Mouse (Mus musculus) midbrain, embryonic 12.5 days (tissue): Measurements from ENCODE around the gene Arhgef2. TPM values are rescaled to one million over a fixed set of nuclear protein-coding genes. Genes with fewer than 3 reads are reported as not detected.
"Not testable (repeated sequence)": the region's sequence is repeated elsewhere in the genome, so short reads cannot be mapped to it uniquely, and the experiment has no call there.

Experiments used
- ATAC-seq: fragments of 200-750 bp; cut with Nextera tagmentation; 2 replicates; pipeline ENCODE4 v1.8.0; 2017; ENCODE audit warnings: low read depth, moderate TSS enrichment, moderate library complexity; ENCODE audit not compliant: low FRiP score
- H3K27ac ChIP-seq: fragments of 300-500 bp; sonication (generic); replicated peaks from 2 replicates; pipeline ENCODE4 v1.5.1; 2016; ENCODE audit warnings: mild to moderate bottlenecking
- H3K27me3 ChIP-seq: fragments of 300-500 bp; sonication (generic); 2 replicates; pipeline ENCODE4 v1.6.1; 2016; ENCODE audit warnings: mild to moderate bottlenecking
- H3K36me3 ChIP-seq: fragments of 300-500 bp; sonication (generic); 2 replicates; pipeline ENCODE4 v1.6.1; 2016
- H3K4me1 ChIP-seq: fragments of 300-500 bp; sonication (generic); 2 replicates; pipeline ENCODE4 v1.6.1; 2016
- H3K4me2 ChIP-seq: fragments of 300-500 bp; sonication (generic); replicated peaks from 2 replicates; pipeline ENCODE4 v1.6.1; 2016; ENCODE audit warnings: mild to moderate bottlenecking, moderate library complexity
- H3K4me3 ChIP-seq: fragments of 300-500 bp; sonication (generic); 2 replicates; pipeline ENCODE4 v1.5.1; 2016; ENCODE audit warnings: mild to moderate bottlenecking
- H3K9ac ChIP-seq: fragments of 300-500 bp; sonication (generic); replicated peaks from 2 replicates; pipeline ENCODE4 v1.6.1; 2016; ENCODE audit warnings: mild to moderate bottlenecking, moderate library complexity
- H3K9me3 ChIP-seq: fragments of 300-500 bp; sonication (generic); 2 replicates; pipeline ENCODE4 v1.6.1; 2016; ENCODE audit warnings: mild to moderate bottlenecking
- WGBS: fragments of 180-500 bp; shearing (Covaris S2); methylation state at CpG from one replicate; pipeline ENCODE4 v1.1.7; 2016; 5-methylcytosine and 5-hydroxymethylcytosine counted together
- polyA plus RNA-seq: library from polyadenylated mRNA; unstranded; fragments of >200 nt; fragmentation: Nextera tagmentation; extraction: Ambion mirVana; gene quantifications from 2 replicates; pipeline ENCODE4 v1.2.1, GENCODE M21; 2016

The Arhgef2 gene
- polyA plus RNA-seq, 1 experiment from 2014 or later: 143 TPM

GRCm38 (mm10) chr3:88571856-88572255 lies 33.9 kb upstream of the Arhgef2 start:
- Histone ChIP-seq H3K9me3 (no peaks in the 10 kb centered on the region), H3K27me3 (no peaks in the 10 kb centered on the region), H3K4me2 (no peak overlapping the region), H3K36me3 (peaks cover 41% of the 10 kb centered on the region), H3K27ac (no peak overlapping the region), H3K4me1 (no peaks in the 10 kb centered on the region), H3K4me3 (no peak overlapping the region), H3K9ac (no peak overlapping the region)
- WGBS: 80% methylated on average over 1 of the region's 1 CpGs
- no peak for ATAC-seq

GRCm38 (mm10) chr3:88572835-88573234 lies 32.9 kb upstream of the Arhgef2 start:
- WGBS: 90% methylated on average over 2 of the region's 2 CpGs
- no peak for ATAC-seq
- Histone ChIP-seq H3K4me1 (no peaks in the 10 kb centered on the region), H3K9ac (no peak overlapping the region), H3K27me3 (no peaks in the 10 kb centered on the region), H3K4me3 (no peak overlapping the region), H3K9me3 (no peaks in the 10 kb centered on the region), H3K36me3 (peaks cover 31% of the 10 kb centered on the region), H3K4me2 (no peak overlapping the region), H3K27ac (no peak overlapping the region)

GRCm38 (mm10) chr3:88573810-88574209 lies 32.0 kb upstream of the Arhgef2 start:
- Histone ChIP-seq H3K27me3 (no peaks in the 10 kb centered on the region), H3K9ac (no peak overlapping the region), H3K4me1 (no peaks in the 10 kb centered on the region), H3K4me3 (no peak overlapping the region), H3K27ac (no peak overlapping the region), H3K4me2 (no peak overlapping the region), H3K9me3 (no peaks in the 10 kb centered on the region), H3K36me3 (peaks cover 21% of the 10 kb centered on the region)
- no peak for ATAC-seq
- 83% methylated on average over 2 of the region's 2 CpGs for WGBS

GRCm38 (mm10) chr3:88575540-88575939 lies 30.2 kb upstream of the Arhgef2 start, which contains the start of gene Ssr2:
Ssr2 (plus strand) TSS chr3:88575876.
- Histone ChIP-seq H3K27ac (no peak within 1 kb of the TSS), H3K9me3 (no peaks in the 10 kb centered on the region), H3K4me1 (peaks cover 9% of the 10 kb centered on the region), H3K9ac (no peak within 1 kb of the TSS), H3K36me3 (peaks cover 4% of the 10 kb centered on the region), H3K4me3 (no peak within 1 kb of the TSS), H3K27me3 (no peaks in the 10 kb centered on the region), H3K4me2 (no peak within 1 kb of the TSS)
- 89% methylated on average over 3 of the region's 3 CpGs for WGBS
- no peak for ATAC-seq

GRCm38 (mm10) chr3:88577846-88578245 lies 27.9 kb upstream of the Arhgef2 start:
- H3K27ac ChIP-seq, H3K4me2 ChIP-seq, H3K27me3 ChIP-seq, H3K9me3 ChIP-seq, ATAC-seq, H3K9ac ChIP-seq, H3K4me3 ChIP-seq: not testable (repeated sequence)
- peaks cover 19% of the 10 kb centered on the region for H3K36me3 ChIP-seq
- H3K4me1 ChIP-seq: peaks cover 16% of the 10 kb centered on the region
- 94% methylated on average over 5 of the region's 5 CpGs for WGBS

GRCm38 (mm10) chr3:88578498-88579424 lies 27.0 kb upstream of the Arhgef2 start:
- WGBS: 50% methylated on average over 8 of the region's 8 CpGs
- H3K9ac ChIP-seq: no peak overlapping the region
- peak; percentile 50; the same call in 1 of the 2 replicates for ATAC-seq

GRCm38 (mm10) chr3:88579454-88580117 lies 26.2 kb upstream of the Arhgef2 start:
- peak overlapping the region; percentile 91 for H3K9ac ChIP-seq
- ATAC-seq: peak; percentile 86
- H3K36me3 ChIP-seq: peaks cover 37% of the 10 kb centered on the region
- under 1% methylated on average over 34 of the region's 34 CpGs for WGBS
- peak overlapping the region; percentile 97 for H3K4me3 ChIP-seq
- peak overlapping the region; percentile 52 for H3K27ac ChIP-seq
- peaks cover 16% of the 10 kb centered on the region for H3K4me1 ChIP-seq
- H3K27me3 ChIP-seq: no peaks in the 10 kb centered on the region
- peak overlapping the region; percentile 93 for H3K4me2 ChIP-seq
- H3K9me3 ChIP-seq: no peaks in the 10 kb centered on the region

More at GRCm38 (mm10) chr3:88578498-88579424, 27.0 kb upstream of the Arhgef2 start:
- H3K9me3 ChIP-seq: no peaks in the 10 kb centered on the region
- no peak overlapping the region for H3K27ac ChIP-seq
- peak overlapping the region; percentile 97 for H3K4me3 ChIP-seq
- peaks cover 16% of the 10 kb centered on the region for H3K4me1 ChIP-seq
- peak overlapping the region; percentile 93 for H3K4me2 ChIP-seq
- H3K36me3 ChIP-seq: peaks cover 28% of the 10 kb centered on the region
- no peaks in the 10 kb centered on the region for H3K27me3 ChIP-seq

- Histone ChIP-seq H3K9me3 (no peaks in the 10 kb centered on the region), H3K27ac (no peak overlapping the region), H3K4me2 (no peak overlapping the region), H3K4me3 (no peak overlapping the region), H3K36me3 (peaks cover 71% of the 10 kb centered on the region), H3K27me3 (no peaks in the 10 kb centered on the region), H3K4me1 (peaks cover 5% of the 10 kb centered on the region), H3K9ac (no peak overlapping the region)
- ATAC-seq: no peak
- 95% methylated on average over 6 of the region's 6 CpGs for WGBS
Measured at GRCm38 (mm10) chr3:88585769-88586168, 20.0 kb upstream of the Arhgef2 start.

- Histone ChIP-seq H3K27me3 (no peaks in the 10 kb centered on the region), H3K36me3 (peaks cover 64% of the 10 kb centered on the region), H3K9ac (no peak overlapping the region), H3K4me1 (0 out of 2 replicates have a peak, but pooled peaks cover 2% of the 10 kb centered on the region), H3K27ac (no peak overlapping the region), H3K4me2 (no peak overlapping the region), H3K9me3 (no peaks in the 10 kb centered on the region), H3K4me3 (no peak overlapping the region)
- 94% methylated on average over 5 of the region's 5 CpGs for WGBS
- ATAC-seq: no peak
Measured at GRCm38 (mm10) chr3:88586640-88587039, 19.1 kb upstream of the Arhgef2 start.

- Histone ChIP-seq H3K27me3 (no peaks in the 10 kb centered on the region), H3K36me3 (peaks cover 34% of the 10 kb centered on the region), H3K9me3 (no peaks in the 10 kb centered on the region), H3K9ac (no peak overlapping the region), H3K27ac (no peak overlapping the region), H3K4me3 (no peak overlapping the region), H3K4me1 (0 out of 2 replicates have a peak, but pooled peaks cover 9% of the 10 kb centered on the region), H3K4me2 (no peak overlapping the region)
- no peak for ATAC-seq
- WGBS: 24% methylated on average over 5 of the region's 5 CpGs
Measured at GRCm38 (mm10) chr3:88590246-88590645, 15.5 kb upstream of the Arhgef2 start.

- Histone ChIP-seq H3K4me1 (0 out of 2 replicates have a peak, but pooled peaks cover 9% of the 10 kb centered on the region), H3K27me3 (no peaks in the 10 kb centered on the region), H3K9ac (no peak overlapping the region), H3K27ac (no peak overlapping the region), H3K4me2 (no peak overlapping the region), H3K9me3 (no peaks in the 10 kb centered on the region), H3K4me3 (no peak overlapping the region), H3K36me3 (peaks cover 27% of the 10 kb centered on the region)
- no peak for ATAC-seq
- 48% methylated on average over 3 of the region's 3 CpGs for WGBS
Measured at GRCm38 (mm10) chr3:88591044-88591443, 14.7 kb upstream of the Arhgef2 start.
